Mouse (Mus musculus) embryonic facial prominence, embryonic 11.5 days (tissue): ENCODE results near the gene Plekha5. TPM values are rescaled to one million over a fixed set of nuclear protein-coding genes. Genes with fewer than 3 reads are reported as not detected.

Experiments used
- ATAC-seq: fragments of 200-750 bp; cut with Nextera tagmentation; replicated peaks from 2 replicates; pipeline ENCODE4 v1.8.0; 2017; ENCODE audit warnings: low read depth; ENCODE audit not compliant: insufficient number of reproducible peaks, low FRiP score, low TSS enrichment
- DNase-seq: peaks from one replicate; pipeline ENCODE4 v3.0.0-alpha.2; 2015; ENCODE audit warnings: low spot score
- H3K27ac ChIP-seq: fragments of 300-500 bp; sonication (generic); replicated peaks from 2 replicates; pipeline ENCODE4 v1.5.1; 2014; ENCODE audit warnings: mild to moderate bottlenecking, low read depth, low read length, control low read depth
- H3K27me3 ChIP-seq: fragments of 300-500 bp; sonication (generic); 2 replicates; pipeline ENCODE4 v1.6.1; 2014; ENCODE audit warnings: mild to moderate bottlenecking, low read length, moderate library complexity, mixed read lengths; ENCODE audit not compliant: control insufficient read depth, insufficient read depth
- H3K36me3 ChIP-seq: fragments of 300-500 bp; sonication (generic); replicated peaks from 2 replicates; pipeline ENCODE4 v1.6.1; 2014; ENCODE audit warnings: low read depth, mild to moderate bottlenecking, low read length, moderate library complexity, mixed read lengths; ENCODE audit not compliant: control insufficient read depth, insufficient read depth
- H3K4me1 ChIP-seq: fragments of 300-500 bp; sonication (generic); 2 replicates; pipeline ENCODE4 v1.6.1; 2014; ENCODE audit warnings: low read length, mixed read lengths; ENCODE audit not compliant: control insufficient read depth, insufficient read depth
- H3K4me2 ChIP-seq: fragments of 300-500 bp; sonication (generic); 2 replicates; pipeline ENCODE4 v1.6.1; 2014; ENCODE audit warnings: low read depth, mild to moderate bottlenecking, control low read depth, low read length, moderate library complexity
- H3K4me3 ChIP-seq: fragments of 300-500 bp; sonication (generic); 2 replicates; pipeline ENCODE4 v1.5.1; 2014; ENCODE audit warnings: low read depth, low read length, control low read depth
- H3K9ac ChIP-seq: fragments of 300-500 bp; sonication (generic); replicated peaks from 2 replicates; pipeline ENCODE4 v1.6.1; 2014; ENCODE audit warnings: mild to moderate bottlenecking, control low read depth, low read length
- H3K9me3 ChIP-seq: fragments of 300-500 bp; sonication (generic); replicated peaks from 2 replicates; pipeline ENCODE4 v1.6.1; 2016; ENCODE audit warnings: mild to moderate bottlenecking, low read length, inconsistent platforms, mixed read lengths; ENCODE audit not compliant: control insufficient read depth
- WGBS: fragments of 180-500 bp; shearing (Covaris S2); extraction: QIAGEN DNeasy Blood & Tissue Kit; methylation state at CpG from one replicate; pipeline ENCODE4 v1.1.7; 2014; 5-methylcytosine and 5-hydroxymethylcytosine counted together
- polyA plus RNA-seq: library from polyadenylated mRNA; unstranded; fragments of >200 nt; fragmentation: Nextera tagmentation; extraction: Ambion mirVana; gene quantifications from 2 replicates; pipeline ENCODE4 v1.2.1, GENCODE M21; 2014

Plekha5 gene
- polyA plus RNA-seq, 1 experiment from 2014 or later = 56.2 TPM

GRCm38 (mm10) chr6:140543005-140543794 lies 119.3 kb downstream of the Plekha5 start:
- 80% methylated on average over 11 of the region's 11 CpGs for WGBS
- H3K4me1 ChIP-seq = no peaks in the 10 kb centered on the region
- ATAC-seq (no peak), DNase-seq (no peak)
- no peaks in the 10 kb centered on the region for H3K27me3 ChIP-seq
- H3K36me3 ChIP-seq = peaks cover 5% of the 10 kb centered on the region
- no peak overlapping the region for H3K4me2 ChIP-seq
- no peak overlapping the region for H3K27ac ChIP-seq
- H3K4me3 ChIP-seq = no peak overlapping the region
- H3K9ac ChIP-seq = no peak overlapping the region
- no peaks in the 10 kb centered on the region for H3K9me3 ChIP-seq

DNA sequence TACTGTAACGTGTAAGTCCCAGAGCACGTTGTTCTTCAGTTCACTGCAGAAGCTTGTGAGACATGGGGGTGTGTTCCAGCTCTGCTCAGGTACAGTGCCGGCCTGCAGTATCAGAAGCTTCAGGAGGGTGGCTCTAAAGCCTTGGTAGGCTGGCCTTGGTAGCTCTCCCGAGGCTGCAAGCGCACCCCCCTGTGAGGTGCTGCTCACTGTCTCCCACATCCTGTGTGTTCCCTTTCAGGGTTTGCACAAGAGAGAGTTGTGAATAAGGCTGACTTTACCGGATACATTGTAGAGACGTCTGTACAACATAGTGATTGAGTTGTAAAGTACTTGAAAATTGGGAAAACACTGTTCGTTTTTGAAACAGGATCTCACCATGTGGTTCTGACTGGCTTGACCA lies 122.2 kb downstream of the Plekha5 start:
- Histone ChIP-seq H3K9me3 (no peaks in the 10 kb centered on the region), H3K27me3 (no peaks in the 10 kb centered on the region), H3K9ac (no peak overlapping the region), H3K4me1 (no peaks in the 10 kb centered on the region), H3K27ac (no peak overlapping the region), H3K36me3 (peaks cover 2% of the 10 kb centered on the region; the same call in 1 of the 2 replicates), H3K4me3 (no peak overlapping the region), H3K4me2 (no peak overlapping the region)
- 79% methylated on average over 8 of the region's 8 CpGs for WGBS
- DNase-seq = no peak
- no peak for ATAC-seq

DNA sequence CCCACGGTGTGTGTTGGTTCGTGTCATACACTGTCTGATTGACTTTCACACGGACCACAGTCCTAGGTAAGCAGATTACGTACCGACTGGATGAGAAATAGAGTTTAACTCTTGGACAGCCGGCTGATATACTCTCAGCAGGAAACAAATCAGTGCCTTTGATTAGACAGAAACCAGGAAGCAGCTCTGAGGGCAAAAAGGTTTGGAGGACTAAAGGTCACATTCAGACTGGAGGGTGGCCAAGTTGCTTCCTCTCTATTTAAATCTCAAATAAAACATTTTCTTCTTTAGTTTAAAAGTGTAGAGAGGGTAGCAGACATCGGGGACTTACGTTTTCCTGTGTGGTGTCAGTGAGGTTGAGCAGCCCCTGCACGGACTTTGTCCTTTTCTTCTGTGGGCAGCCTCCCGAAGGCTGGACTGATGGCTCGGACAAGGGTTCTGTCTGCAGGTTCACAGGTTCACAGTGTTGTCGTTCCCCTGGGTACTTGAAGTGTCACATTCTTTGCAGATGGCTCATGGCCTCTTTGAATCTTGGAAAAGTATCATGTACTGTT lies 122.9 kb downstream of the Plekha5 start:
- no peaks in the 10 kb centered on the region for H3K9me3 ChIP-seq
- ATAC-seq = no peak
- no peaks in the 10 kb centered on the region for H3K4me1 ChIP-seq
- DNase-seq = no peak
- no peak overlapping the region for H3K27ac ChIP-seq
- WGBS = 52% methylated on average over 12 of the region's 12 CpGs
- no peak overlapping the region for H3K4me2 ChIP-seq
- no peak overlapping the region for H3K4me3 ChIP-seq
- peaks cover 2% of the 10 kb centered on the region; the same call in 1 of the 2 replicates for H3K36me3 ChIP-seq
- no peaks in the 10 kb centered on the region for H3K27me3 ChIP-seq
- no peak overlapping the region for H3K9ac ChIP-seq

DNA sequence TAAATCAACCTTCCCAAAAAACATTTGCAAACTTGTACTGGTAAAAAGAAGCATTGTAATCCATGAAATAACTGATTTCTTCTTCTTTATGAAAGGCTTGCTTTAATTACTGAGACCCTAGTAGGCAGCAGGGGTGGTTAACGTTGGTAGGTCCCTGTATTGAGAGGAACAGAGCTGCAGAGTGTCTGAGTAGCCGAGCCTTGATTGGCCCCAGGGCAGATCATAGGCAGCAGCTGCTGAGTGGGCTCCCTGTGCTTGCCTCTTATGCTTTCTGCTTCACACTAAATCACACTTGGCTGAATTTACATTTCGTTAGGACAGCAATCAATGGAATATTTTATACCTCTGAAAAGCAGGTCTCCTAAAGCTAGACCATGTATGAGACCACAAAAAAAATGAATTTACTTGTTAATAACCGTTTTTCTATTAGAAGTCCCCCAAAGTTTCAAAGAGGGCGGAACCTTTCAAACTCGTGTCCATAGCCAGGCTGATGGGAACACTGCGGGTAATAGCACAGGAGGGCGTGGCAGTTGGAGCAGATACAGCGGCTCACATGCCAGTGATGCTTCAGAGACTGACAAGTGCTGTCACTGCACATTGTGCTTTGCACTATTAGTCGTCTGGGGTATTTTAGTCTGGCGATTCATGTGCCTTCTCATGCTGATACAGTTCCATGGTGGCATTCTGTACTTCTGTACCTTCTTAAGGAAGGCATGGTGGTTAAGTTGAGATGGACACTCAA lies 123.5 kb downstream of the Plekha5 start:
- Histone ChIP-seq H3K9ac (no peak overlapping the region), H3K9me3 (no peaks in the 10 kb centered on the region), H3K27me3 (no peaks in the 10 kb centered on the region), H3K27ac (no peak overlapping the region), H3K4me2 (no peak overlapping the region), H3K36me3 (peaks cover 2% of the 10 kb centered on the region; the same call in 1 of the 2 replicates), H3K4me1 (no peaks in the 10 kb centered on the region), H3K4me3 (no peak overlapping the region)
- ATAC-seq (no peak; the same call in 1 of the 2 replicates), DNase-seq (peak; percentile 4)
- WGBS = 72% methylated on average over 11 of the region's 11 CpGs

GRCm38 (mm10) chr6:140548082-140548769 lies 124.4 kb downstream of the Plekha5 start:
- H3K9ac ChIP-seq = no peak overlapping the region
- H3K27me3 ChIP-seq = no peaks in the 10 kb centered on the region
- H3K4me2 ChIP-seq = no peak overlapping the region
- no peak overlapping the region for H3K27ac ChIP-seq
- no peaks in the 10 kb centered on the region for H3K4me1 ChIP-seq
- 62% methylated on average over 5 of the region's 5 CpGs for WGBS
- H3K9me3 ChIP-seq = no peaks in the 10 kb centered on the region
- no peak overlapping the region for H3K4me3 ChIP-seq
- ATAC-seq = no peak
- peak; percentile 12 for DNase-seq
- H3K36me3 ChIP-seq = peaks cover 2% of the 10 kb centered on the region; the same call in 1 of the 2 replicates

GRCm38 (mm10) chr6:140550741-140551140 lies 126.9 kb downstream of the Plekha5 start:
- Histone ChIP-seq H3K4me3 (no peak overlapping the region), H3K4me2 (no peak overlapping the region), H3K9ac (no peak overlapping the region), H3K27me3 (no peaks in the 10 kb centered on the region), H3K9me3 (no peaks in the 10 kb centered on the region), H3K36me3 (no peaks in the 10 kb centered on the region), H3K4me1 (no peaks in the 10 kb centered on the region), H3K27ac (no peak overlapping the region)
- DNase-seq = no peak
- 90% methylated on average over 13 of the region's 13 CpGs for WGBS
- no peak for ATAC-seq

DNA sequence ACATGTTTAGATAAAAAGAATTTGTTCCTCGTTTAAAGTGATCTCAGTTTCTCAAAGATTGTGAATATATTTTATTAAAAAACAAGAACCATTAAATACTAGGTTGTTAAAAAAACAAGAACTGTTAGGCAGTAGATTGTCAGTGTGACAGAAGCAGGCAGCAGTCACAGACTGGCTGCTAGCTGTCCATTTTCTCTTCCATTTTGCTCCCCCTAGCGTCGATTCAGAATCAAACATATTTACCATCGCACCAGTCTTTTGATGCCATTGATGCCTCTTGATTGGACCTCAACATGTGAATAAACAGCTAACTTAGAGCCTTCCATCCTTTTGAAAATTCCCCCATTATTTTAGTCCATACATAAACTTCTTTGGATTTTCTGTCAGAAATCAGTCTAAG lies 130.4 kb downstream of the Plekha5 start:
- ATAC-seq (no peak), DNase-seq (peak; percentile 41)
- Histone ChIP-seq H3K27me3 (no peaks in the 10 kb centered on the region), H3K4me3 (no peak overlapping the region), H3K9ac (no peak overlapping the region), H3K36me3 (no peaks in the 10 kb centered on the region), H3K4me2 (no peak overlapping the region), H3K27ac (no peak overlapping the region), H3K9me3 (no peaks in the 10 kb centered on the region), H3K4me1 (no peaks in the 10 kb centered on the region)
- 64% methylated on average over 4 of the region's 4 CpGs for WGBS
